Mouse (Mus musculus): ENCODE measurements around the gene Fam206a. TPM values are rescaled to one million over a fixed set of nuclear protein-coding genes. Genes with fewer than 3 reads are reported as not detected.

Fam206a gene
- 13.5 and 14.0 TPM in 2 replicates for polyA plus RNA-seq (2012; rRNA removed)

- H3K4me3 ChIP-seq (ENCODE audit: control insufficient read depth, low read depth, low read length): peak within 1 kb of the TSS; percentile 89
- H3K4me1 ChIP-seq (ENCODE audit: control insufficient read depth, insufficient read depth, low read length): no peaks in the 10 kb centered on the region
- H3K27ac ChIP-seq (ENCODE audit: control insufficient read depth, insufficient read depth, low read depth, low read length): peak within 1 kb of the TSS; percentile 88
- TF ChIP-seq CTCF (IDR thresholded peaks at IDR 0.05; ENCODE audit: control insufficient read depth, insufficient read depth, insufficient replicate concordance, low read depth, low read length) (no peak), POLR2A (IDR thresholded peaks at IDR 0.05; ENCODE audit: control insufficient read depth, low read depth, low read length) (peak; percentile 84)
- H3K27me3 ChIP-seq (ENCODE audit: control insufficient read depth, insufficient read depth, low read length): no peaks in the 10 kb centered on the region
- H3K36me3 ChIP-seq (ENCODE audit: control insufficient read depth, insufficient read depth, low read length): no peaks in the 10 kb centered on the region; the same call in 1 of the 2 replicates
These were observed at the start of gene Fam206a, which contains the start of gene Elp1 for GRCm38 (mm10) chr4:56801907-56802668. Gene Fam206a, plus strand, starts transcription at chr4:56802345. Gene Elp1, minus strand, starts transcription at chr4:56802331.

- TF ChIP-seq POLR2A (IDR thresholded peaks at IDR 0.05; ENCODE audit: control insufficient read depth, low read depth, low read length) (no peak), CTCF (IDR thresholded peaks at IDR 0.05; ENCODE audit: control insufficient read depth, insufficient read depth, insufficient replicate concordance, low read depth, low read length) (no peak)
- H3K27me3 ChIP-seq (ENCODE audit: control insufficient read depth, insufficient read depth, low read length): no peaks in the 10 kb centered on the region
- H3K36me3 ChIP-seq (ENCODE audit: control insufficient read depth, insufficient read depth, low read length): peaks cover 3% of the 10 kb centered on the region; the same call in 1 of the 2 replicates
- H3K4me1 ChIP-seq (ENCODE audit: control insufficient read depth, insufficient read depth, low read length): no peaks in the 10 kb centered on the region
- H3K27ac ChIP-seq (ENCODE audit: control insufficient read depth, insufficient read depth, low read depth, low read length): no peak overlapping the region
- H3K4me3 ChIP-seq (ENCODE audit: control insufficient read depth, low read depth, low read length): no peak overlapping the region
These were observed 46.1 kb upstream of the Fam206a start for GRCm38 (mm10) chr4:56756021-56756420.

GRCm38 (mm10) chr4:56756966-56757600, 45.1 kb upstream of the Fam206a start:
- H3K36me3 ChIP-seq (ENCODE audit: control insufficient read depth, insufficient read depth, low read length): peaks cover 3% of the 10 kb centered on the region; the same call in 1 of the 2 replicates

GRCm38 (mm10) chr4:56757693-56758092, 44.5 kb upstream of the Fam206a start:
- no peak for TF ChIP-seq POLR2A (IDR thresholded peaks at IDR 0.05; ENCODE audit: control insufficient read depth, low read depth, low read length)
- TF ChIP-seq CTCF (IDR thresholded peaks at IDR 0.05; ENCODE audit: control insufficient read depth, insufficient read depth, insufficient replicate concordance, low read depth, low read length): no peak
- H3K27ac ChIP-seq (ENCODE audit: control insufficient read depth, insufficient read depth, low read depth, low read length): no peak overlapping the region
- peaks cover 3% of the 10 kb centered on the region; the same call in 1 of the 2 replicates for H3K36me3 ChIP-seq (ENCODE audit: control insufficient read depth, insufficient read depth, low read length)

More at GRCm38 (mm10) chr4:56756966-56757600, 45.1 kb upstream of the Fam206a start:
- Histone ChIP-seq H3K27me3 (ENCODE audit: control insufficient read depth, insufficient read depth, low read length) (no peaks in the 10 kb centered on the region), H3K4me3 (ENCODE audit: control insufficient read depth, low read depth, low read length) (no peak overlapping the region), H3K4me1 (ENCODE audit: control insufficient read depth, insufficient read depth, low read length) (no peaks in the 10 kb centered on the region), H3K27ac (ENCODE audit: control insufficient read depth, insufficient read depth, low read depth, low read length) (no peak overlapping the region)
- TF ChIP-seq CTCF (IDR thresholded peaks at IDR 0.05; ENCODE audit: control insufficient read depth, insufficient read depth, insufficient replicate concordance, low read depth, low read length): no peak
- no peak for TF ChIP-seq POLR2A (IDR thresholded peaks at IDR 0.05; ENCODE audit: control insufficient read depth, low read depth, low read length)

GRCm38 (mm10) chr4:56767861-56768284, 34.3 kb upstream of the Fam206a start:
- Histone ChIP-seq H3K27me3 (ENCODE audit: control insufficient read depth, insufficient read depth, low read length) (no peaks in the 10 kb centered on the region), H3K36me3 (ENCODE audit: control insufficient read depth, insufficient read depth, low read length) (peaks cover 3% of the 10 kb centered on the region; the same call in 1 of the 2 replicates), H3K4me1 (ENCODE audit: control insufficient read depth, insufficient read depth, low read length) (no peaks in the 10 kb centered on the region), H3K27ac (ENCODE audit: control insufficient read depth, insufficient read depth, low read depth, low read length) (no peak overlapping the region), H3K4me3 (ENCODE audit: control insufficient read depth, low read depth, low read length) (no peak overlapping the region)
- TF ChIP-seq CTCF (IDR thresholded peaks at IDR 0.05; ENCODE audit: control insufficient read depth, insufficient read depth, insufficient replicate concordance, low read depth, low read length) (no peak), POLR2A (IDR thresholded peaks at IDR 0.05; ENCODE audit: control insufficient read depth, low read depth, low read length) (no peak)

More at GRCm38 (mm10) chr4:56757693-56758092, 44.5 kb upstream of the Fam206a start:
- no peaks in the 10 kb centered on the region for H3K27me3 ChIP-seq (ENCODE audit: control insufficient read depth, insufficient read depth, low read length)
- H3K4me1 ChIP-seq (ENCODE audit: control insufficient read depth, insufficient read depth, low read length): no peaks in the 10 kb centered on the region
- no peak overlapping the region for H3K4me3 ChIP-seq (ENCODE audit: control insufficient read depth, low read depth, low read length)

GRCm38 (mm10) chr4:56768913-56769312, 33.2 kb upstream of the Fam206a start:
- TF ChIP-seq POLR2A (IDR thresholded peaks at IDR 0.05; ENCODE audit: control insufficient read depth, low read depth, low read length) (no peak), CTCF (IDR thresholded peaks at IDR 0.05; ENCODE audit: control insufficient read depth, insufficient read depth, insufficient replicate concordance, low read depth, low read length) (no peak)
- H3K36me3 ChIP-seq (ENCODE audit: control insufficient read depth, insufficient read depth, low read length): peaks cover 3% of the 10 kb centered on the region; the same call in 1 of the 2 replicates

GRCm38 (mm10) chr4:56771065-56771464, 31.1 kb upstream of the Fam206a start:
- Histone ChIP-seq H3K27ac (ENCODE audit: control insufficient read depth, insufficient read depth, low read depth, low read length) (no peak overlapping the region), H3K36me3 (ENCODE audit: control insufficient read depth, insufficient read depth, low read length) (peaks cover 3% of the 10 kb centered on the region), H3K4me3 (ENCODE audit: control insufficient read depth, low read depth, low read length) (no peak overlapping the region), H3K4me1 (ENCODE audit: control insufficient read depth, insufficient read depth, low read length) (no peaks in the 10 kb centered on the region), H3K27me3 (ENCODE audit: control insufficient read depth, insufficient read depth, low read length) (no peaks in the 10 kb centered on the region)
- TF ChIP-seq POLR2A (IDR thresholded peaks at IDR 0.05; ENCODE audit: control insufficient read depth, low read depth, low read length): no peak
- TF ChIP-seq CTCF (IDR thresholded peaks at IDR 0.05; ENCODE audit: control insufficient read depth, insufficient read depth, insufficient replicate concordance, low read depth, low read length): no peak

More at GRCm38 (mm10) chr4:56768913-56769312, 33.2 kb upstream of the Fam206a start:
- Histone ChIP-seq H3K27ac (ENCODE audit: control insufficient read depth, insufficient read depth, low read depth, low read length) (no peak overlapping the region), H3K4me1 (ENCODE audit: control insufficient read depth, insufficient read depth, low read length) (no peaks in the 10 kb centered on the region), H3K27me3 (ENCODE audit: control insufficient read depth, insufficient read depth, low read length) (no peaks in the 10 kb centered on the region), H3K4me3 (ENCODE audit: control insufficient read depth, low read depth, low read length) (no peak overlapping the region)

Measured in testis, adult 2 months (tissue).